Mouse (Mus musculus): Measurements from ENCODE around the gene Sfrp5. TPM values are rescaled to one million over a fixed set of nuclear protein-coding genes. Genes with fewer than 3 reads are reported as not detected.

The Sfrp5 gene
- 0.36 and 0.49 TPM in 2 replicates for polyA plus RNA-seq (2015; fragmentation: Nextera tagmentation; extraction: Ambion mirVana)

DNA sequence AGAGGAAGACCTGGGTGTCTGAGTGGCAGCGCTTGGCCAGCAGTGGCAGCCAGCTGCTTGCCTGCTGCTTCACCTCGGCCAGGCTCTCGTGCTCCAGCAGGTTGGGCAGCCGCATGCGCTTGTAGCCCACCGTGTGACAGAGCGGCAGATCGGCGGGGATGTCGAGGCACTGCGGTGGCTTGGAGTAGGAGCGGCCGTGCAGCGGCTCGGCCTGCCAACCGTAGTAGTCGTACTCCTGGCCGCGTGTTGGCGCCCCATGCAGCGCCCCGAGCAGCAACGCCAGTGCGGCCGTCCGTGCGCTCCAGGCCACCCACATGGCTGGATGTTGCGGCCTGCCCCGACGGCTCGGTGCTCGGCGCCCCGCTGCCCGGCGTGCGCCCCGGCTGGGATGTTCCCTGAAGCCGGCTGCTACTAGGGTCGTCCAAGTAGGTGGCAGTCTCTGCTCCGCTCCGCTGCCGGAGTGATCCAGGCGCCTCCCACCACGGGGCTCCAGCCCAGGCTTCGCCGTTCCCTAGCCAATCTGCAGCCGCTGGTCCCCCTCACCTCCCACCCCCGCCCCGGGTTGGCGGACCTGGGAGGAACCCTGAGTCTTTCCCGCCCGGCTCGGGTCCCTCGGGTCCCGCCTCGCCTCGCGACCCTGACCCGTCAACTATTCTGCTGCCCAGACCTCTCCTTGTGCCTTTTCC is at the start of gene Sfrp5:
TSS of gene Sfrp5 (minus strand) at position 557 of the 686 bp plus-strand sequence.
- no peak for DNase-seq (ENCODE audit: low spot score)

DNA sequence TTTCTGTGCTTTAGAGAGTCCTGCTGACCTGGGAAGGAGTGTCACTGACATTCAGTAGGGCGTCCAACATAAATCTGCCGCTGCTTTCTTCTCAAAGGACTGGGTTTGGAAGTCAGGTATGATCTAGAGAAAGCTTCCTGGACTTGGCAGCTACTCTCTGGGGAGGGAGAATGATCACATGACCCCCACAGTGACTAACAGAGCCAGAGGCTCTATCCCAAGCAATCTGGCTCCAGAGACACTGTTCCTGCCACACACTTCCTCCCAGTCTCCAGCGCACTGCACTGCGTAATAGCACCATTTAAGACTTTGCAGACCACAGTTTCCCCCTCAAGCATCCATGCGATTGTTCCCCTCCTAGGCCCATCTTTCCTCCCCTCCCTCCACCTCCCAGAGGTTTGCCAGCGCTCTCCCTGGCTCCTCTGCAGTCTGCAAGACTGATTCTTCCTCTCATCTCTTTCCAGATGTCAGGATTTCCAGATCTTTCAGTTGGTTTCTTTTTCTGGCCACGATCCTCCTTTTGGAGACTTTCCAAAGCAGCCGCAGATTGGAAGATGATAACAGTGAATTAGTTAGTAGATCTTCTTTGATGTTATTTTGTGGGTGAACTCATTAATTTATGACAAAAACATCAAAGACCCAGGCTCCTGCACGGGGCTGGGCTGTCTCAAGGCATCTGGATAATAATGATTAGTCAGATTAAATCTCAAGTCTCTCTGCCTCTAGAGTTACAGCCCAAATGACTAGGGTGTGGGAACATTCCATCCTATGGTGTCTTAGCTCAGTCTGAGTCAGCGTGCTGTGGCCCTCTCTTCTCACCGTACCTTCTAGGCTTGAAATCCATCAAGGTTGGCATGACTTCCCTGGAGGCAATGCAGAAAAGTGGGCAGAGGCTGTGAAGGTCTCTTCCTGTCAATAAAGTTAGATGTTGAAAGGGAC is 48.2 kb upstream of the Sfrp5 start:
- DNase-seq (ENCODE audit: low spot score): no peak

DNA sequence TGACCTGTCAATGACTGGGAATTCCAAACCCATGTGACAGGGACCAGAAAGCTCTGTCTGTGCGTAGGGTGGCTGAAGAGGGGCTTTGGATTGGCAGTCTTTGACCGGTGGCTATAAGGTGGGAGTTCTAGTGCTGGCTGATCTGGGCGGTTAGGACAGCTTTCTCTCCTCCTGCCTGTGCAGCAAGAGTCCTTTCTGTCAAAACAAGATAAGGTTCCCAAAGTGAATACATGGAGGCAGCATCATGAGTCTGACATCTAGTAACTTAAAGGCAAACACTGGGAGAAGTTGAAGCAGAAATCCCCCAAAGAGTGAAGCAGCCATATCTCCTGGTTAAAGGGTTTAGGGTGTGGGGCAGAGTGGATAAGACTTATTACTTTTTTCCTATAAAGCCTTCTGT is 45.5 kb upstream of the Sfrp5 start, which contains the start of gene Golga7b:
TSS of gene Golga7b (plus strand) at position 56 of the 400 bp plus-strand sequence.
- no peak for DNase-seq (ENCODE audit: low spot score)

DNA sequence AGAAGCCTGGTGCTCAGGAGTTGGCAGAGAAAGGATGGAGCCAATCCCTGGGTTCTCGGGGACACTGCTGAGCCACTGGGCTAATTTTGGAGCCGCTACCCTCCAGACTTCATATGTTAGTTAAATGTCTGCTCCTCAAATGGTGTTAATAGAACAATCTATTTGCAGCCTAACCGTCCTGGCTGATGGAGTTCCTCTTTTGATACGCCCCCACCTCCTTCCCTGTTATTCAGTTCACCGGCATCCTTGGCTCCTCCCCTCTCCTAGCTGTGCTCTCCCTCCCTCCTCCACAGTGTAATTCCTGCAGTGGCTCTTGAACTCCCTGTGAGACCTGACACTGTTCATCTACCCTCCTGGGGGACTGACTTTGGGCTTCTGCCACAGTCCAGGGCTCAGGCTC is 44.6 kb upstream of the Sfrp5 start:
- no peak for DNase-seq (ENCODE audit: low spot score)

DNA sequence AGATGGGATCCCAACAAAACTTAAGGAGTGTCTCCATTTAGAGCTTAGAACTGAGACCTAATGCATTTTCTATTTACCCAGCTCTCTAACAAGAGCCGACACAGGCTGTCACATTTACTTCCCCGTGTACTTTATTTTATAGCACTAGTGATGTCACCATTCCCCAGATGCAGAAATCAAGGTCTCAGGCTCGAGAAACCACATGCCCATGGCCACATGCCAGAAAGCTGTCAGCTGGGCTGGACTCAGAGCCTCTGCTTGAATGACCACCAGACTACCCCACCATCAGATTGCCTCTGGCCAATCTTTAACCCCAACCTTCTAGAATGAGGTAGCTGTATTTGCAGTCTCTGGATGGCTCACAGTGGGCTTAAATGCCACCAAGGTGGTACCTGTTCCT is 41.3 kb upstream of the Sfrp5 start:
- no peak for DNase-seq (ENCODE audit: low spot score)

DNA sequence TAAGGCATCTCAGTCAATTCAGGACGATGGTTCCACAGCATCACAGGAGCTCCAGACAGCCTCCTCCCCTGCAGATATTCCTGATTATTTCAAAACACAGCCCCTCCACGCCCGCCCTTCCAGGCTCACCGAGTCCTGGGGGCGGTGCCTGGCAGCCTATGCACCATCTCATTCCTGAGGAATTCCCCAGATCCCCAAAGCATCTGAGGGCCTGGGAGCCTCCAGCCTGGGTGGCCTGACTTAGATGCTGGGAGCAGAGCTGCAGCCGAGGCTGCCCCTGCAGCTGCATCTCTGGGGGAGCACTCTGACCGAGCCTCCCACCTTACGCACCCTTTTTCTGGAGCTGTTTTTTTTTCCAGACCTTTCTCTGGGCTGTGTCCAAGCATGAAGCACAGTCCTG is 38.8 kb upstream of the Sfrp5 start:
- DNase-seq (ENCODE audit: low spot score): no peak

DNA sequence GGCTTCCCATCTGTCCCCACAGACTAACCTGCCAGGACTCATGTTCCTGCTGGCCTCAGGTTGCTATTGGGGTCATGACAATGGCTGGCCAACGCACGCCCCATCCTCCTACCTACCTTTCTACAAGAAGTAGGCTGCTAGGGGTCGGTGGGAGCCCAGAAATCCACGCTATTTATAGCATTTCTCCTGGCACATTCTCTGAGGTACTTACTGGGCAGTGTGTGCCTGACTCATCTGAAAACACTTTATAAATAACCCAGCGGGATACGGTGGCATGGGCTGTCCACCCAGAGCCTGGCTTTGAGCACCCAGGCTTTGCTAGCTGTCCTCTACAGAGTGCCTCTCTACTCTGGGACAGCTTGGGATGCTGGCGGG is 36.3 kb upstream of the Sfrp5 start:
- DNase-seq (ENCODE audit: low spot score): no peak

DNA sequence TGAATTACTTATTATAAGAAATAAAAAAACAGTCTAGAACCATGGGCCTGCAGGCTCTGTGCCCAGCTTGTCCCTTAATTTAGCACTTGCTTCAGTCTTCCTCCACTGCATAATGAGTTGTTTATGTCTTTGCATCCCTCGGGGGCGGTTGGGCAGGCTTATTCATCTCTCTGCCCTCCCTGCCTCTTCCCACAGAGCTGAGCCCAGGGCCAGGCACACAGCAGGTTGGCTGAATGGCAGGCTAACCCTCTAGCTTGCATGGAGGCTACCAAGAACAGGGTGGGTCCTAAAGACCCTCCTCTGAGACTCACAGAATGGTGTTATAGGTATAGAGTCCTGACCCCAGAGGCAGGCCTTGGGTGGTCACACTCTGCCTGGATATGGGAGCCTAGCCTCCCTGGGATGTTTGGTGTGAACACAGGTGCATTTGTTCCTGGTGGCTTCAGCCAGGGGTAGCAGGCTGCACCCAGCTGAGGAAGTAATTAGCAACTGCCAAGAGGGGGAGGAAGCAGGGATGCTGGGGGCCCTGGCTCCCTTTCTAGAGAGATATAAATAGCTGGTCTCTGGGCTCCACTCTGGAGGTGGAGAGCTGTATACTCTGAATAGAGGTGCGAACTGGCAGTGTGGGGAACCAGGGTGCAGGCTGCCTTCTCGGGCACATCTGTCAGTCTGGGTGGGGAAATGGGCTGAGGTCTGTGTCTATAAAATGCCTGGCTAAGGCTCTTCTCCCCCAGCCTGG is 35.7 kb upstream of the Sfrp5 start:
- no peak for DNase-seq (ENCODE audit: low spot score)

DNA sequence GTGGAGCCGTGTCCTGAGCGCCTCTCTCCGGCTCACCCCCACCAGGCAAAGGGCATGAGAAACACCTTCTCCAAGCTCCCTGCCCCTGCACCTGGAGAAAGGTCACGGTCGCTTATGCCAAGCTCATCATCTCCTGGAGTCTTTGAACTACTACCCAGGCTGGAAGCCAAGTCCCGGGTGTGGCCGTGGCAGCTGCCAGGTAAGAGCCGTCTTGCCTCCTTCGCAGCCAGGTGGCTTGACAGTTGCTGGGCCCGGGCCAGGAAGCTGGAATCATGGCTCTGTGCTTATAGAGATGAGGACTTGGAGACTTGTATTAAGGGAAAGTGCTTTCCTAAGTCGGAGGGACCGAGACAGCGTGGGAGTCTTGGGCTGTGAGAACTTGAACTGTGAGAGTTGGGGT is 28.9 kb upstream of the Sfrp5 start:
- DNase-seq (ENCODE audit: low spot score): no peak

DNA sequence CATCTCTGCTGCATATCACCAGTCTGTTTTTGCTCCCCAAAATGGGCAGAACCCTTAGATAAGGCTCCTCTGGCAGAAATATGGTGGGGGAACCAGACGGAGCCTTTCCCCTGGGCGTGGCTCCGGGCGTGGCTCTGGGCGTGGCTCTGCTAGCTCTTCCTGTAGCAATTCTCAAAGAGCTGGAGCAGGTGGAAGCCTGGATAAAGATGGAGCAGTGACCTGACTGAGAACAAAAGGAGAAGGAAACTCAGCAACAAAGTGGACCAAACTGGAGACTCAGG is 28.2 kb upstream of the Sfrp5 start:
- no peak for DNase-seq (ENCODE audit: low spot score)

DNA sequence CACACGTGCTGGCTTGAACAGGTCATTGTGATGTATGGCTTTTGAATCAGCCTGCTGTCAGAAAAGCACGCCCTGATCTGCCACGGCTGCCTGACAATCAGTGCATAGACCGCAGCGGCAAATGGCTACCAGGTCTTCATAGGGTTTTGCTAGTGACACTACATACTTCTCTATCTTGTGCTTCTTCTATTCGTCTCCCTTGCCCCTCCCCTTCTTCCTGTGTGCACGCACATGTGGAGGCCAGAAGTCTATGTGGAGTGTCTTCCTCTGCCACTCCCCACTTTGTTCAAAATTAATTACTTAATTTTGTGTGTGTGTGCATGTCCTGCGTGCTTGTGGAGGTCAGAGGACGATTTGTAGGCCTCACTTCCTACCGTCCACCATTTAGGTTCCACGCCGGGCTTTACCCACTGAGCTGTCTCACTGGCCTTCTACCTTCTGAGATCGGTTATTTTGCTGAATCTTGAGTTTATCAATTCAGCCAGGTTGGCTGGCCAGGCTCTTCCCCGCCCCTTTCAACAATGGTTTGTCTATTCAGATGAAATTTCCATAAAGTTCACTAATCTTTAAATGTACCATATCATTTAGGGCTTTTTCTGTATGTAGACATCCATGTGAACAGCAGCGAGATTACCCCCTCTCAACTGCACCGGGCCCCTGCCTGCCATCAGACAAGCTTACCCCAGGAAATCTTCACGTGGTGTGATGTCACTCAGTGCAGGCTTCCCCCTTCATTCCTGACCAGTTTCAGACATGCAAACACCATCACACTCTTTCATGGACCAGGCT is 27.6 kb upstream of the Sfrp5 start:
- no peak for DNase-seq (ENCODE audit: low spot score)

DNA sequence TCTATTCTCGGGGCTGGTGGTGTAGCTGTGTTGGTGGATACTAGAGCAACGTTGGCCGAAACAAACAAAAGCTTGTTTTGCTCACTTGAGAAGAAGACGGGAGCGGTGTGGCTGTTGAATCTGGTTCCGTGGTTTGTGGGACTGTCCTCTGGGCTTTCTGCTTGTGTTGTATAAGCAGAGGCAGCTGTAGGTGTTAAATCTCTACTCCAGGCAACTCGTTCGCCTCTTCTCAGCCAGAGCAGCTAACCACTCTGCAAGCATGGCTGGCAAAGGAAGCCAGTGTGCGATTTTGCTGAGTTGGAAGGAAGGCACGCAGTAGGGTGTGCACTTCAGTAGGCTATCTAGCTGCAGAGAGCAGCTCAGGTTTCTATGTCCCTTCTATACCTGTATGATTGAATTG is 24.4 kb upstream of the Sfrp5 start:
- DNase-seq (ENCODE audit: low spot score): no peak

DNA sequence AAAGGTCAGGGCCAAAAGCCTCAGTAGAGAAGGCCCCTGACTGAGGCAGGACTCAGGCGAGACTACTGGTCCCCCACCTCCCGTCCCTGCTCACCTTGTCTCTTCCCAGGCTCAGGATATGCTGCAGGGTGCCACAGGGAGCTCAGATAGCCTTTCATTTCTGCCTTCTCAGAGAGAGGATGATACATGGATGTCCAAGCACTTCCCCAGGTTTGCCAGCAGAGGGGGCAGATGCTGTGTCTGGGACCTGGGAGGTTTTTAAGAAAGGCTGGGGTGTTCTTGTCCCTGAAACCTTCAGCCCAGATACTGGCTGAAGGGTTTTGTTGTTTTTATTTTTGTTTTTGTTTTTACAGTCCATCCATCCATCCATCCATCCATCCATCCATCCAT is 15.3 kb upstream of the Sfrp5 start:
- peak; percentile 12 for DNase-seq (ENCODE audit: low spot score)

DNA sequence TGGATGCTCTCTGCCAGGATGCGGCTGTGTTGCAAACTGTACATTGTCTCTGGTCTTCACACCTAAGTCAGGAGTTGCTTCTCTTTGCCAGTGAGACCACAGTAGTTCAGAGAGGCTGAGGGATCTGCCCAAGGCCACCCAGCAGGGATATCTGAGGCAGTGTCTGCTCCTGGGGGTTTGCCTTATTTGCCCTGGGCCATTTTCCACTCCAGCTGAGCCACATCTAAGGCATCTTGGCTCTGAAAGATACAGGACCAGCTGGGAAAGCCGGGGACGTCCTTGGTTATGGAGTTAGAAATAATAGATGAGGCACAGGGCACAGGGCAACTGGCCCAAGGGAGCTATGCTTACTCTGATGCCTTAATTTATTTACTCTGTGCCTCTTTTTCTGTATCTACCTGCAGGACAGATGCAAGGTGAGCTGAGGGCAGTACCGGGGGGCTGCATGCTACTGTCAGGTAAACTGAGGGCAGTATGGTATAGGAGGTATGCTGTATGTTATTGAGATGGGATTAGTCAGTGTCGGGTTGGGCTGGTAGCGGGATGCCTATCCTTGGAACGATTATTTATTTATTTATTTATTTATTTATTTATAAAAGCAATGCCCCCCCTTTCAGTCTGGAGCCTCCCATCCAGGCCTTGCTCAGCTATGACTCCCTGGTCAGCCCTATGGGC is 14.8 kb upstream of the Sfrp5 start:
- no peak for DNase-seq (ENCODE audit: low spot score)

DNA sequence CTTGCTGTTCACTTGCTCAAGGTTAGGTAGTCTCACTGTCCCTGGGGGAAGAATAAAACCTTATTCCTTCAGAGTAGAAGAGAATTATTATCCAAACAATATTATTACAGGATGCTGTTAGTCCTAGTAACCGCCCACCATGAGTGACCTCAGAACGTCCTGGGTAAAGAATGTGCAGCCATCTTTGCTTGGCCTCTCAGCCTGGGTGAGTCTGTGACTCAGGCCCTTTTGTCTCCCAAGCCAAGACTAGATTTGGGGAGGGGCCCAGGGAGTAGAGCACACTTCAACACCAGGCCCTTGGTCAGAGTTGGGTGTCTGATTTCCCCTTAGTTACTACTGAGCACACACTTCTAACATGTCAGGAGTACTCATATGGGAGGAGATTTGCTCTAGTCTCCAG is 12.5 kb upstream of the Sfrp5 start:
- DNase-seq (ENCODE audit: low spot score): no peak

DNA sequence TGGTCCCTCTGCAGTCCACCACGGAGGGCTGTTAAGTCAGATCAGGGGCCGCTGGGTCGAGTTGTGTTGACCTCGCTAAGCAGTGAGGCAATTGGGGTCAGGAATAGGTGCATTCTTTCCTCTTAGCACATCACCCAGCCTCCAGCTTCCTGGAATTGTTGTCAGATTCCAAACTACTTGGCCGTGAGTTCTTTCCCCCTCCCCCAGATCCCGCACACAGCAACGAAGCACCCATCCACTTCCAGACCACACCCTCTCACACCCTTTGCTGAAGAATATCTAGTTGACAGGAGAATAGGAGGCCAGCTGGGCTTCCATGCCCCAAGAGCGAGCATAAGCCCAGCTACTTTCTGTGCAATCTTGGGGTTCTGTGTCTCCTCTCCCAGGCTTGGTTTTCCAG is 9.9 kb upstream of the Sfrp5 start:
- DNase-seq (ENCODE audit: low spot score): no peak

DNA sequence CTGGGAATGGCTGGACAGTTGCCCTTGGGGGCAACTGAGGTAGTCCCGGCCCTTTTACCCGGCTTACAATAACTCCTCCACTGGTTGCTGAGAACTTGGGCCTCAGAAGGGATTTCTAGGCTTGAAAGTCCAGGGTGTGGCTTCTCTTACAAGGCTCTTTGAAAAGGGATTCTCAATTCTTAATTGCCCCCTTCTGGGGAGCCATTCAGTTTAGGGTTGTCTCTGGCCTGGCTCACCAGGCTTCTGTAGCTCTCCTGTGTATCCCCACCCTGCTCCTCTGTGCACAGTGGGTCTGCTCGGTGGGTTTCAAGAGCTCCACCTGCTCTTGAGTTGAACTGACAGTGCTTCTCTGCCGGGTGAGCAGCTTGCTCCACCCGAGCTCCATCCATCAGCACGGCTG is 7.9 kb upstream of the Sfrp5 start:
- no peak for DNase-seq (ENCODE audit: low spot score)

DNA sequence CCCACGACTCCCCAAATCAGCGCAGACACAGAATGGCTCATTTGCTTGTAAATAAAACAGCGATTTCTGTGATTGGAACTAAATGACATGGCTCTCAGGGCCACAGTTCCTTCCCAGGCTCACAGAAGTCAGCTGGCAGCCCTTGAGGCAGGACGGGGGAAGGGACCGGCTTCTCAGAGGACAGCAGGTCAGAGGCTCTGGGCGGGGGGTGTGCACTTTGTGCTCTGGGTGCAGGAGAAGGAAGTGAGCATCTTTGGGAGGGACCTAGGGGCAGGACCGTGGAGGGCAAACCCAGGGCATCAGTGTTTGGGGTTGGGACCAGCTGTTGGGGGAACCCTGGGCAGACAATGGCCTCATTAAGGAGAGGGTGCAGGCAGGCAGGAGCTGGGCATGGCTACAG is 7.4 kb upstream of the Sfrp5 start:
- no peak for DNase-seq (ENCODE audit: low spot score)

DNA sequence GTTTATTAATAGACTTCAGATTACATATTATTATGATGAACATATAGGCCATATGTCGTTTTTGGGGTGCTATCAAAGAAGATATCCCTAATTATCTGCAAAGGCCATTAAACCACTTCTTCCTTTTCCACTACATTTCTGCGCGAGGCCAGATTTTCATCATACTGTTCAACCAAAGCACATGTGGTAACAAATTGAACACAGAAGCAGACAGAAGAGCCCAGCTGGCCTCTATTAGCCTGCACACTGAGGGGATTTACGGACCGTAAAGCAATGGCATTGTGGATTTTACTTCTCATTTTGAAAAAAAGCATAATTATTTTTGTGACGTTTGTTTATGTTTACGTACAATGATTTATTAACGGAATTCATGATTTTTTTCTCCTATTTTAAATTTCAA is 3.1 kb upstream of the Sfrp5 start:
- DNase-seq (ENCODE audit: low spot score): no peak

DNA sequence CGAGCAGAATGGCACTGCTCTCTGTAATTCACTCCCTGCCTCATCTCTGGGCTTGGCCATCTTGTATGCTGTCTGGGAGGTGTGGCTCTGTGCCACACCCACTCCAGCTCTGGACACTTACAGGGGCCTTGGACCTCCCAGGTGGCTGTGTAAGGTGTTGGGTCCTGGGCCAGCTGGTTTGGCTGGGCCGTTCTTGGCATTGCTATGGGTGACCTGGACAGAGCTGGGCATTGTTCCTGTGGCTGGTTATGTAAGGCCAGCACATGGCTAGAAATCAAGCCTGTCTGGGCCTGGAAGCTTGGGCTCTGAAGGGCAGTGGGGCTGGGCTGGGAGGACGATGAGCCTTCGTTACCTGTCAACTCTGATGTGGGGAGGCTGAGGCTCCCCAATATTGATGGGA is 2.3 kb upstream of the Sfrp5 start:
- no peak for DNase-seq (ENCODE audit: low spot score)

DNA sequence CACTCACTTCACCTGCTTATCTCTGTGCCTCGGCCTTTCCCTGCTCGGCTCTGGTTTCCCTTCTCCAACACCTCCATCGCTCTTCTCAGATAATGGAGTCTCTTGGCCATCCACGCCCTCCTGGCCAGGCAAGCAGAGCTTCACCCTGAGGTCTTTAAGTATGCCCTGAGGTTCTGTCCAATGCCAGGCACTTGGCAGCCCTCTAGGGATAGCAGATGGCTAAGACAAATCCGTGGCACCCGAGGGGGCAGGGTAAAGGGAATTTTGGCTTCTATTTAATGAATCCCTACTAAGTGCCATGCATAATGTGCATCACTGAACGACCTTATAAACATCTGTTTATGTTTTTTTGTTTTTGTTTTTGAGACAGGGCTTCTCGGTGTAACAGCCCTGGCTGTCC is 415 bp upstream of the Sfrp5 start:
- no peak for DNase-seq (ENCODE audit: low spot score)
